Mouse (Mus musculus) erythroblast, adult 5-6 weeks (primary cell): ENCODE data around the gene Ogdh. TPM values are rescaled to one million over a fixed set of nuclear protein-coding genes. Genes with fewer than 3 reads are reported as not detected.
"Not testable (repeated sequence)": the region's sequence is repeated elsewhere in the genome, so short reads cannot be mapped to it uniquely, and the experiment has no call there.

ENCODE experiments used
- ATAC-seq: replicated peaks from 2 replicates; pipeline ENCODE4 v1.8.0; 2016; ENCODE audit warnings: moderate number of reproducible peaks, mild to moderate bottlenecking, moderate TSS enrichment, inconsistent platforms; ENCODE audit not compliant: poor library complexity, low FRiP score, severe bottlenecking
- total RNA-seq, 2 experiments: library from RNA; stranded (forward) in 1 of 2; stranded (reverse) in 1 of 2; fragments of 150-400 nt in 1 of 2; fragments of 200-764, 138-1000 nt in 1 of 2; gene quantifications; 2 replicates each; pipeline versions ENCODE4 v1.2.3 to v1.2.4; 2015 to 2017; ENCODE audit warnings: low replicate concordance in 2 of 2

Ogdh gene
- total RNA-seq (2015; ENCODE audit: low replicate concordance) (78.6 and 82.6 TPM in 2 replicates), total RNA-seq (2017; ENCODE audit: low replicate concordance) (88.5 and 94.4 TPM in 2 replicates)

DNA sequence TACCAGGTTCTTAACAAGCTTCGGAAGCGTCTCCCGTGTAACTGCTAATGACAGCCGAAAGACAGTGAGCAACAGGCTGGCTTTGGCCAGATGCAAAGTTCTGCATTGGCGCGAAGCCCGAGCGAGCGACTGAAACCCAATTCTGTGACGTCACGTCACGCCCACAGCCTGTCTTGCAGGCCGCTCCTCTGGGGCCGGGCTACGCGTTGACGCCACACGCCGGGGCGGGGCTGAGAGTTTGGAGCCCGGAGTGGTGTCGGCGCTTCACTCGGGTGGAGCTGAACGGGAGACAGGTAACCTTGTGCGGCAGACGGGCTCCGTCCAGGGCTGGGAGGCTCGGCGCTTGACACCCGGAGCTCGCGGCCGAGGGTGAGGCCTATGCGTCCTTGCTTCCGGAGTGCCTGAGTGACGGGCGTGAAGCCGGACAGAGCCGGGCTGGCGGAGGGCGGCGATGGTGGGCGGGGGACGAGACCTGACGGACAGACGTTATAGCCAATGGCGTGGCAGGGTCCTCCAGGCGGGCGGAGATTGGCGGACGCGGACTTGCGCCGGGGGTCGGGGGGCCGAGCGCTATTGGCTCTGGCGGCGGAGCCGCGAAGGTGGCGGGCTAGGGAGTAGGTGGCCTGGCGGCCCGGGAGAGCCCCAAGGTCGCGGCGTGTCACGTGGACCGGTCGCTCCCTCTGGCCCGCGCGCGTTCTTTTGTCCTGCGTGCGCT is at the start of gene Ogdh:
Ogdh (plus strand) TSS at position 233 of the 715 bp plus-strand sequence.
- peak; percentile 86 for ATAC-seq

DNA sequence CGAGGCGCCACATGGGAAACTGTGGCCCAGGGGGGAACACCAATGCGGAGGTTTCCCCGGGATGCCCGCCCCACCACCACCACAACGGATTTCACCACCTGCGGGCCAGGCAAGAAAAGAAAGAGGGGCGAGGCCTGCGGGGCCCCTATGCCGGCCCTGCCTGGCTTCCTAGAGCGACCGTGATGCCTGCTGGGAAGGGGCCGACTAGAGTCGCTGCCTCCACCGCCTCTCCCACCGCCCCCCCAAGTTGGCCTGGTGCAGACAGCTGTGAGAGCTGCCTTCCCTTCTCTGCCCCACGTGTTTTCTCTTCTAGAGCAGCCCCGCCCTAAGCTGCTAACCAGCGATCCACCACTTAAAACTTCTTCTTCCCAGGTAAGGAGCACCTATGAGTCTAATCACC is 46.7 kb upstream of the Ogdh start:
- no peak for ATAC-seq

DNA sequence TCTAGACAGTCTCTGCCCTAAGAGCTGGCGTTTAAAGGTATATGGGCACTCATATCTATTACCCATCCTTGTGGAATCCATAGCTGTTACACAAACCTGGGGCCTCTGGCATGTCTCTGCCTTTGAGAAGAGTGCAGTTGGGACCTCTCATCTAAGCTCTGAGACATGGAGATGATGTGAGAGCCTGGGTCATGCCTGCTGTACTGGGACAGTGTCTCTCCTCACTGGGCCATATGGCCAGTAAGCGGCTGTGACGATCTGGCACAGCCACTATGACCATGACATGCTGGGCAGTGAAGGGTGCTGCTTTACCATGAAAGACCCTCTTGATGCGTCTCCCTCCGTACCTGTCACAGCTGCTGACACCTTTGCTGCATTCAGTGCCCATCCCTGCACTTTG is 39.2 kb upstream of the Ogdh start:
- ATAC-seq = no peak

DNA sequence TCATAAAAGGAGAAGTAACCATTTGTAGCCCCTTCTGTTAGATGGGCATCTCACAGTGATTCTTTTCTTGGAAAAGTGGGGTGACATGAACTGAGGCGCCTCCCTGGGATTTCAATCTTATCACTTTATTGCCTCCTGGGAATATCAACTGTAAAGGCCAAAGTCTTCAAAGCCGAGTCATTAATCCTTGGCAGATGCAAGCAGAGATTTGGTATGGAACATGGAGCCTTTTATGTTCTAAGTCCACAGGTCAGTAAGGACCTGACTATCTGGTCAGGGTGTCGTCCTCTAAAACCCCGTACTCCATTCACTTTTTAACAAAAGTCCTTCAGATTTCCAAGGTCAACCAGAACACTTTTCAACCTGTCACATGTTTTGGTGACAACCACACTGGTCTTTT is 38.6 kb upstream of the Ogdh start:
- no peak for ATAC-seq

DNA sequence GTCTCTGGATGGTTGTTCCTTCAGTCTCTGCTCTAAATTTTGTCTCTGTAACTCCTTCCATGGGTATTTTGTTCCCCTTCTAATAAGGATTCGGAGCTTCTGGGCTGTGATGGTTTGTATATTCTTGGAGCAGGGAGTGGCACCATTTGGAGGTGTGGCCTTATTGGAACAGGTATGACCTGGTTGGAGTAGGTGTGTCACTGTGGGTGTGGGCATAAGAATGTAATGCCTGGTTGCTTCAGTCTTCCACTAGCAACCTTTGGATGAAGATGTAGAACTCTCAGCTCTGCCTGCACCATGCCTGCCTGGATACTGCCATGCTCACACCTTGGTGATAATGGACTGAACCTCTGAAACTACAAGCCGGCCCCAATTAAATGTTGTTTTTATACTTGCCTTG is 36.8 kb upstream of the Ogdh start:
- ATAC-seq = not testable (repeated sequence)

DNA sequence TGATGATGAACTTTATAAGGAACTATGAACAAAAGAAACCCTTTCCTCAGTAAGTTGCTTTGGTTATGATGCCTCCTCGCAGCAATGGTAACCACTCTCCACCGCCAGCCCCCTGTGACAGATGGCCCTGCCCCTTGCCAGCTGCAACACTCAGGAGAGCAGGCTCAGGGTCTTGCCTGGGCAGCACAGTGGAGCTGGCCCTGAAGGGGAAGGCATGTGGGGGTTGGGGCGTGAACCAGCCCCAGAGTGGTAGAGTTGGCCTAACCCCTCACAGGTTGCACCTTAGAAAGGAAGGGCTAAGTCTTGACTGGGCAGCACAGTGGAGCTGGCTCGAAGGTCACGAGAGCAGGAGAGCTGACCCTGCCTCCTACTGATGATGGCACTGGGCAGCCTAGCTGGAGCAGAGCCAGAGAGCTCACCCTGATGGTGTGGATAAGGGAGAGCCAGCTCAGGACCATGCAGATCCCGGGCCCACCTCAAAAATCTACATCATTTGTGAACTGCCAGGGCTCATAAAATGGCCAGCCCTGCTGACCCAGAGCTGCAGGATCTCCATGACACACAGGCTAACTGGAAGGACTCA is 34.9 kb upstream of the Ogdh start:
- ATAC-seq = no peak

DNA sequence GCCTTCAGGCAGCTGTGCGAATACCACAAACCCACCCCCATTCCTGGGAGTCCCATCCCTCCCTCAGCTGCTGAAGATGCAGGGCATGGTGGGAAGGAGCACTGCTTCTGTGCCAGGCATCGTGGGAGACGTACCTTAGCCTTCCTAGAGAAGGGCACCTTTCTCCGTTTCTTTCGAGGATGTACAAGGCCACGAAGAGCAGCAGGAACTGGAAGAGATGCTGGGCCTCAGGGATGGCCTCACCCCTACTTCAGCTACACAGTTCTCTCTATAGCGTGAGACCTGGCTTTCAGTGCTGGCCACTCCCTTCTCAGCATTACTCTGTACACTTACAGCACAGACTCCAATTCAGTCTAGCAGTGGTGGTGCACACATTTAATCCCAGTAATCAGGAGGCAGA is 32.0 kb upstream of the Ogdh start:
- no peak for ATAC-seq

DNA sequence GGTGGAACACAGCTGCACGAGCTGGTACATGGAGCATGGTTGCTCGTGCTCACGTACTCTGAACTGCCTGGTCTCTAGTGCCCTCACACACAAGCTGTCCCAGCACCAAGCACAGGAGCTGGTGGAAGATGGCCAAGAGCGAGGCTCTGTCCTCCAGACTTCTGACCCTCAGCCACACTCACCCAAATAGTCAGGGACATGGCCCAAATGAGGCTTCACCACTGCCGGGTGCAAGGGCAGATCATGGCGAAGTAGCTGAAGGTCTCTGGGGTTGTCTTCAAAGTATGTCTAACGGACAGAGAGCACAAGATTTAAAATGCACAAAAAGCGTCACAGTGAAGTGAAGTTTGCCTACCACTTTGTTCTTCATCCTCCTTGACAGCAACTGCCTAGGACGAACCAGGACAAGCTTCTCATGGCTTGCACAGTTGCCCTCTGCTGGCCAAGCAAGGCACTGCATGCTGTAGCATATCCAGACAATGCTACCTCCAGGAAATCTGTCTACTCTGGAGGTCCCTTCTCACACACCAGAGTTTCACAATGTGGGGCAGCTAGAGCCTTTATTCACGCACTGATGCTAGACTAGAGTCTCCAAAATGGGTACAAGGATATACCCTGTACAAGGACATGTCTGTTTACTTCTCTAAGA is 29.9 kb upstream of the Ogdh start:
- peak; percentile 80 for ATAC-seq

DNA sequence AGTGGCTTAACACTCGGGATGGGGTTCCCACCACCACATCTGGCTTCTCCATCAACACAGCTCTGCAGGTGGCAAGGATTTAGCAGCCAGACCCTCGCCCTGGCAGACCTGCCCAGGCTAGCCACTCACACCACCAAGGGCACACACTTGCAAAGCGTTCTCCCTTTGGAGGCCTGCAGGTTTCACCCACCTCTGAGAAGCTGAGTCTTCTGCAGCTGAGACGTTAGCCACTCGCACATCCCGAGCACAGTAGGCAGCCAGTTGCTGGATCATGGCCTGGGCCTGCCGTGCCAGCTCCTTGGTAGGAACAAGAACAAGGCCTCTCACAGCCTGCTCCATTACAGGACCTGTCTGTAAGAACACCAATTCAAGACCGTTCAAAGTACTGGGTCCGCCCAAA is 24.8 kb upstream of the Ogdh start:
- ATAC-seq = no peak

DNA sequence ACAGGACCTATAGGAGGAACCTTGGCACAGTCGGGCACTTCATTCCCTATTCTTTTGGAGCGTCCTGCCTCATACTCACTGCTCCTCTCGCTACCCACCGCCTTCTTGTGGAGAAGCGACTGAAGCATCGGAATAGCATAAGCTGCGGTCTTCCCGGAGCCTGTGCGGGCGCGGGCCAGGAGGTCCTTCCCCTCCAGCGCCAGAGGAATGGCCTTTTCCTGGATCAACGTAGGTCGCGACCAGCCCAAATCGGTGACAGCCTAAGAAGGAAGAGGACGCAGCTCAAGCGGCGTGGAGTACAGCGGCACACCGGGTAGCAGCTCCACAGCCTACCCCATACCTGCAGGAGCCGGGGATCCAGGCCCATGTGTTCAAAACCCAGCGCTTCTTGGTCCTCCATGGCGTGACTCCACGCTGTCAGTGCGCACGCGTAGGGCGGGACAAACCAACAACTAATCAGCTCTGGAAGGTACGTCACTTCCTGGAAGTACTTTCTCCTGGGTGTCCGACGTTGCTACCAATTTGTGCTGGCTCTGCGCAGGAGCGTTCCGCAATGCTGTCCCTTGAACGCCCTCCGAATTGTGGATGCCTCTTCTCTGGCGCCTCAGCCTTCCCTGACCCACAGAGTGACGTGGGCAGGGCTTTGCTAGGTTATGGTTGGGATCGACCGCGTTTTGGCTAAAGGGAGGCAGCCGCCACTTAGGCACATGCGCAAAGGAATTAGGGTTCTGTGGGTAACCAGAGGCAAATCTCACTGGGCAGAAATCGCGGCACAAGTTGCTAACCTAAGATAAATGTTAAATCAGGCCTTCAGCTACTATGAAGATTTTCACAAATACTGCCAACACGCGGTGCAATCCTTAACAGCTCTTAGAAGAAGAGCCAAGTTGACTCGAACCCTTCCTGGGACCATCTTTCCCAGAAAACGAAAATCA is 23.8 kb upstream of the Ogdh start, which contains the start of gene Ddx56:
Ddx56 (minus strand) TSS at position 453 of the 935 bp plus-strand sequence.
- ATAC-seq = peak; percentile 99

DNA sequence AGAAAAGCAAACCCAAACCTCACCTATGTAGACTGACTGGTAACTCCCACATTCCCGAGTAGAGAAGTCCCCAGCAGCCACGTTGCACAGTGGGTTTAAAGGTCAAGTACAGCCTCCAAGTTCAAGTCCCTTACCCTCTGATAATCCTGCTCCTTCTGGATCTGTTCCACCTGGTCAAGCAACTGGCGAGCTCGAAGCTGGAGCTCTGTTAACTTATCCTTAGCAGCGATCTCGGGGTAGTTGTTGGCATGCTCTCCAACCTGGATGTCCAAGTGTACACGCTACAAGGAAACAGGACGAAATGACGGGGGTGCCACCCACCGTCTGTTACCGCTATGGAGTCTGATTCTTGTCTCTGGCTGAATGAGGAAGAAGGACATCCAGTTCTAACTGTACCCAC is 17.8 kb upstream of the Ogdh start:
- ATAC-seq = no peak

DNA sequence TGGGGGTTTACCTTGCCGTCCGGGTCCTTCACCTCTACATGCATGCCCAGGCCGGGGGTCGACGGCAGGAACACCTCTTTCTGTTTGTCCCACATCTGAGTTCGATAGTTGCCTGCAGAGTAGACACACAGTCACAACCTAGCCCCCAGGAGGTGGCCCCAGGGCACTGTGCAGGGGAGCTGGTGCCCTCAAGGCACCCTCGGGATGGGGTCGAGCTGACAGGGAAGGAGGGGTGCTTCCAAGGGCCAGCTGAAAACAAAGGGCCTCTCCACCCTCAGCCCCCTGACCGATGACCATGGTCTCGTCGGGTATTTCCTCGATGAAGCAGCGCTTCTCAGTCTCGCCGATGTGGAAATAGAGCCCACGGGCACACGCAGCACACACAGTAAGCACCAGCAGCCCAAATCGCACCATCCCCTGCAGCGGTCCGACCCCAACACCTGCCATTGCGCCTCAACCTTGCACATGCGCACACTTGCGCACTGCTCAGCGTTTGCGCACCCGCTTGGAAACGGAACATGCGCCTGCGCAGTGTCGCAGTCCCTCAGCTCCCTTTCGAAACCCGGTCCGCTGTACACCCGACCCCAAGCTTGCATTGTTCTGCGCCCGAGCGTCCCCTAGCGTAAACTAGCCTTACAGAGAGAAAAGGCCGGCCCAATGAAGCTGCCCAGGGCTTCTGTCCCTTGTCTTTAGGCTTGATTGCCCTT is 16.9 kb upstream of the Ogdh start, which contains the start of gene Tmed4:
Tmed4 (minus strand) TSS at position 484 of the 707 bp plus-strand sequence.
- ATAC-seq = peak; percentile 97

DNA sequence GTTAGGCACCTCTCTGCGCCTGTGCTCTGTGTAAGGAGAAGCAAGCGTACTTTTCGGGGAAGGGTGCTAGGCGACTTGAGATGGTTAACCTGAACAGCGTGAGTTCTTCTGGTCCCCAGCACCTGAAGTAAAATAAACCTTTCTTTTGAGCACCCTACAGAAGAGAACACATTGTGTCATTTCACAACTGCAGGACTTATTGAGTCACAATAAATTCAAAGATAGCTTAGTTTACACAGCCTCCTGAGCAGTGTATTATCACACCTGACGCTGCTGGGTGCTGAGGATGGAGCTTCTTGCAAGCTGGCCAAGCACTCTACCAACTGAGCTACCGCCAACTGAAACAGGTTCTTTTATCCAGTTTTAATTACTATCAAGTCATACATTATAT is 16.3 kb upstream of the Ogdh start:
- peak; percentile 15; the same call in 1 of the 2 replicates for ATAC-seq

DNA sequence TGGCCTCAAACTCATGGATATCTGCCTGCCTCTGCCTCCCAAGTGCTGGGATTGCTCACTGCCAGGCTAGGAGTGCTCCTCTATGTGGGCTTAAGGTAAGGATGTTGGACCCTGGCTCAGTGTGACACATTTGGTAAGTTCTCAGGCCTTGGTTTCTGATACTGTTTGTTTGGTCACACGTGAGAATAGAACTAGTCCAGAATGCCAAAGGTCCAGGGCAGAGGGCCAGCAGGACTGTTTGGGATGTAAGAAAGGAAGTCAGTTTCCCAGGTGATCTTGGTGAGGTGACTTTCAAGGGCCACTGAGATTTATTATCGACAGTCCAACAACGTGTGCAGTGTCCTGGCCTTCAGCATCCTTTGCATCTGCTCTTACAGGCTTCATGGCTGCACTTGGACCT is 15.0 kb upstream of the Ogdh start:
- ATAC-seq = no peak

DNA sequence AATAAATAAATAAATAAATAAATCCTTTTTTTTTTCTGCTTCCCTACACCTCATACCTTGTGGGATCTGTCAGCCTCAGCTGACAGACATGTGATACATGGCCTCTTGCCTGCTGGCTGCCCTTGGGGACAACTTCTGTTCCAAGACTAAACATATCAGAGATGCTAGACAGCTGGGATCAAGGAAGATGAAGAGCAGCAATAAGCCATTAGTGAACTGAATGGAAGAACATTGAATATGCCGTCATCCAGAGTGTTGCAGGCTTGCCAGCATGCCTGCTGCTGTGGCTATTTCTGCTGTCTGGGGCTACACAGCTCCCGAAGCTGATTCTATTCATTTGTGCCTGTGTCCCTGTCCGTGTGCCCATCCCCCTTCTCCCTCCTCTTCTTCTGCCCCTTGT is 8.5 kb upstream of the Ogdh start:
- no peak for ATAC-seq

DNA sequence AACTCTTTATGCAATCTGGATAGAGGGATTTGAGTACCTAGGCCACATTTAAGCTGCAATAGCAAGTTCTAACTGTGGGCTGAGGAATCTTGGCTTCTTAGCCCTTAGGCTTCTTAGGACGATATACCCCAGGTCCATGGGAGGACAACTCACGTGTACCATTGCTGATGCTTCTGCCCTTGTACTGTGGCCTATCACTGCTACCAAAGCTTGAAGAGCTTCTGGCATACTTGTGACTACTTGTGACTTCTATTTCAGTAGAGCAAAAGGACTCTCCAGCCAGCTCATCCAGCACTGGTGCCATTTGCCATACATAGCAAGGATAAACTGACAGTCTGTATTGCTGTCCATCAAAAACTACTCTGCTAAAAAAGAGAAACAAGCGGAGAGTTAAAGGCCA is 1.3 kb upstream of the Ogdh start:
- ATAC-seq = no peak

DNA sequence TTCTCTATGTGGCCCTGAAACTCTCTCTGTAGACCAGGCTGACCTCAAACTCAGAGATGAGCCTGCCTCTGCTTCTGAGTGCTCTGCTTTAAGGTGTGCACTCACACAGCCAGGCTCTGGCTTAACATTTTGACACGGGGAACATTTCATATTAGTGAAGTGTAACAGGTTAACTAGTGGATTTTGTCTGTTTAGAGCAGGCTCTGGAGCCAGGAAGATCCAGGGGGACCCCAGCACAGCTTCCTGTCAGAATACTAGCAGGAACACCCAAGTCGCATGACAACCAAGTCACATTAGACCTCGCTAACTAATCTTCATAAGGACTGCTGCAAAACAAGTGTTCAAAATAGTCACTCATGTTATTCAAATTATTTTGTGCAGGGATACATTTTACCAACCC is 550 bp upstream of the Ogdh start:
- no peak for ATAC-seq

DNA sequence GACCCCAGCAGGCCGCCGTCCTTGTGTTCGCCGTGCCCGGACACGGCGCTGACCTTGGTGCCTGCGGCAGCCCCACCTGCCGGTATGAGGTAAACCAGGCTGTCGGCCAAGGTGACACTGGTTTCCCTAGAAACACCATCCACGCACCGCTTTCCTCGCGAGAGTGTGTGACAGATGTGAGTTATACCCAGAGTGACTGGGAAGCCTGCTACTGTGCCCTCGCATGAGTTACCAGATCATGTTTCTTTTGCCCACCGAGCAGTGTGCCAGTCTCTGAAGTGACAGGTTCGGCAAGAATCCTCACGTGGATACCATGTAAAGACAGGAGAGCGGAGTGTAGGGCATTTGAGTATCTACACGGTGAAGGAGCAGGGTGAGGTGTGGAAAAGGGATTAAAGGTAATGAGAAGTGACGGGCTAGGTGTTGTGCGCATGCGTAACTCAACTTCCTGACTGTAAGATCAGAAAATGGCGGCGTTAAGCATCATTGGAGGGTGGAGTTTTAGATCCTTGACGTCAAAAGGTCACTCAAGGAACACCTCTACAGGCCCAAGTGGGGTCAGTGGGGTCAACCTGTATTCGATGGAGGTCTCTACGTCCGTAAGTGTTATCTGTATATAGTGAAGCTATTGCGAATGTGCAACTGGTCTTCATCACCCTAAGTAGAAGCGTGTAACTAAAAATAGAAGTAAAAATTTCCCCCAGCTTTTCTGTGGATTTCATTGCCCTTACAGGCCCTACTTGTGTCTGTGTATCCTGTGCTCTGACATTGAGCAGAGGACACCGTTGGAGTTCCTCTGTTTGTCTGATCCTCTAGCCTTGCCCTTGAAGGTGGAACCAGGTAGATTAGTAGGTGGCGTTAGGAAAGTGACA is 919 bp downstream of the Ogdh start:
- peak; percentile 58 for ATAC-seq

DNA sequence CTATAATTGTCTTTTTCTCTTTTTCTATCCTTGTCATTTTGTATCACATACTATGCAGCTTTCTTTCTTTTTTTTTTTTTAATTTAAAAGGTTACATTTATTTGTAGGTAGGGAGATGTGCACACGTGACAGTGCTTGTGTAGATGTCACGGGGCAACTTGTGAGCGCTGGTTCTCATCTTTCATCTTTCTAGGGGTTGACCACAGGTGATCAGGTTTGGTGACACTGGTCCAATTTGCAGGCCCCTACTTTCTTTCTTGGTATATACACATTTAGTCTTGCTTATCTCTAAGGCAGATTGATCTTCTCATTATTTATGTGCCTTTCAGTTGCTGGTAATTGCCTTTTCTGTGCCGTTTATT is 1.5 kb downstream of the Ogdh start:
- no peak for ATAC-seq
